Mouse (Mus musculus) neural tube, embryonic 11.5 days (tissue): ENCODE results near the gene Slc22a19. TPM values are rescaled to one million over a fixed set of nuclear protein-coding genes. Genes with fewer than 3 reads are reported as not detected.

Experiments used
- ATAC-seq: fragments of 200-750 bp; cut with Nextera tagmentation; 2 replicates; pipeline ENCODE4 v1.8.0; 2017; ENCODE audit warnings: moderate number of reproducible peaks, mild to moderate bottlenecking, moderate TSS enrichment, moderate library complexity; ENCODE audit not compliant: insufficient read depth, low FRiP score, low TSS enrichment
- DNase-seq: peaks from one replicate; pipeline ENCODE4 v3.0.0-alpha.2; 2015; ENCODE audit warnings: low spot score
- H3K27ac ChIP-seq: fragments of 300-500 bp; sonication (generic); 2 replicates; pipeline ENCODE4 v1.5.1; 2014; ENCODE audit warnings: low read depth, mild to moderate bottlenecking, low read length
- H3K27me3 ChIP-seq: fragments of 300-500 bp; sonication (generic); 2 replicates; pipeline ENCODE4 v1.6.1; 2014; ENCODE audit warnings: mild to moderate bottlenecking, low read length, mixed read lengths; ENCODE audit not compliant: control insufficient read depth, insufficient read depth
- H3K36me3 ChIP-seq: fragments of 300-500 bp; sonication (generic); 2 replicates; pipeline ENCODE4 v1.6.1; 2014; ENCODE audit warnings: mild to moderate bottlenecking, low read length, moderate library complexity, mixed read lengths; ENCODE audit not compliant: control insufficient read depth, insufficient read depth
- H3K4me1 ChIP-seq: fragments of 300-500 bp; sonication (generic); 2 replicates; pipeline ENCODE4 v1.6.1; 2014; ENCODE audit warnings: low read length, mixed read lengths; ENCODE audit not compliant: control insufficient read depth, insufficient read depth
- H3K4me2 ChIP-seq: fragments of 300-500 bp; sonication (generic); 2 replicates; pipeline ENCODE4 v1.6.1; 2014; ENCODE audit warnings: low read depth, mild to moderate bottlenecking, moderate library complexity
- H3K4me3 ChIP-seq: fragments of 300-500 bp; sonication (generic); 2 replicates; pipeline ENCODE4 v1.5.1; 2014; ENCODE audit warnings: low read depth, low read length
- H3K9ac ChIP-seq: fragments of 300-500 bp; sonication (generic); 2 replicates; pipeline ENCODE4 v1.6.1; 2014; ENCODE audit warnings: mild to moderate bottlenecking, low read length
- H3K9me3 ChIP-seq: fragments of 300-500 bp; sonication (generic); 2 replicates; pipeline ENCODE4 v1.6.1; 2016; ENCODE audit warnings: low read length; ENCODE audit not compliant: control insufficient read depth
- polyA plus RNA-seq: library from polyadenylated mRNA; unstranded; fragments of >200 nt; fragmentation: Nextera tagmentation; extraction: Ambion mirVana; gene quantifications from 2 replicates; pipeline ENCODE4 v1.2.1, GENCODE M21; 2014

Gene Slc22a19
- polyA plus RNA-seq, 1 experiment from 2014 or later = not detected

GRCm38 (mm10) chr19:7633021-7633420 is 78.1 kb downstream of the Slc22a19 start:
- H3K9ac ChIP-seq = no peak overlapping the region
- no peaks in the 10 kb centered on the region for H3K9me3 ChIP-seq
- H3K4me2 ChIP-seq = no peak overlapping the region
- H3K27me3 ChIP-seq = no peaks in the 10 kb centered on the region
- no peak overlapping the region for H3K4me3 ChIP-seq
- no peak for ATAC-seq
- no peaks in the 10 kb centered on the region for H3K36me3 ChIP-seq
- H3K27ac ChIP-seq = no peak overlapping the region
- no peak for DNase-seq
- no peaks in the 10 kb centered on the region for H3K4me1 ChIP-seq

Other genes starting within 250 kb of the Slc22a19 start
- 247 and 255 TPM in 2 replicates for gene Rtn3, start 228.0 kb downstream of the Slc22a19 start, polyA plus RNA-seq
- gene Atl3, start 217.3 kb downstream of the Slc22a19 start, polyA plus RNA-seq = 7.4 and 9.5 TPM in 2 replicates
- 3.4 and 5.0 TPM in 2 replicates for gene Pla2g16, start 153.9 kb downstream of the Slc22a19 start, polyA plus RNA-seq
- not detected in 2 replicates for gene Lgals12, start 104.1 kb downstream of the Slc22a19 start, polyA plus RNA-seq
- not detected in 2 replicates for gene Hrasls5, start 98.8 kb downstream of the Slc22a19 start, polyA plus RNA-seq
- gene Slc22a26, start 91.4 kb upstream of the Slc22a19 start, polyA plus RNA-seq = not detected in 2 replicates